Mouse (Mus musculus) heart, postnatal 0 days (tissue): ENCODE results near the gene Actr5. TPM values are rescaled to one million over a fixed set of nuclear protein-coding genes. Genes with fewer than 3 reads are reported as not detected.

Experiments used
- ATAC-seq: fragments of 200-750 bp; cut with Nextera tagmentation; 2 replicates; pipeline ENCODE4 v1.8.0; 2017; ENCODE audit warnings: low read depth, moderate number of reproducible peaks, moderate library complexity; ENCODE audit not compliant: insufficient read depth
- DNase-seq: peaks from one replicate; pipeline ENCODE4 v3.0.0-alpha.2; 2016; ENCODE audit warnings: low spot score
- H3K27ac ChIP-seq: fragments of 300-500 bp; sonication (generic); 2 replicates; pipeline ENCODE4 v1.5.1; 2014; ENCODE audit warnings: low read depth, mild to moderate bottlenecking
- H3K27me3 ChIP-seq: fragments of 300-500 bp; sonication (generic); 2 replicates; pipeline ENCODE4 v1.6.1; 2014; ENCODE audit warnings: low read length, mixed read lengths; ENCODE audit not compliant: control insufficient read depth, insufficient read depth
- H3K36me3 ChIP-seq: fragments of 300-500 bp; sonication (generic); replicated peaks from 2 replicates; pipeline ENCODE4 v1.6.1; 2014; ENCODE audit warnings: low read length, mixed read lengths; ENCODE audit not compliant: control insufficient read depth, insufficient read depth
- H3K4me1 ChIP-seq: fragments of 300-500 bp; sonication (generic); 2 replicates; pipeline ENCODE4 v1.6.1; 2014; ENCODE audit warnings: antibody characterized with exemption; ENCODE audit not compliant: control insufficient read depth, insufficient read depth
- H3K4me2 ChIP-seq: fragments of 300-500 bp; sonication (generic); 2 replicates; pipeline ENCODE4 v1.6.1; 2014; ENCODE audit warnings: low read depth, mild to moderate bottlenecking, low read length, moderate library complexity
- H3K4me3 ChIP-seq: fragments of 300-500 bp; sonication (generic); 2 replicates; pipeline ENCODE4 v1.5.1; 2014; ENCODE audit warnings: low read depth, low read length
- H3K9ac ChIP-seq: fragments of 300-500 bp; sonication (generic); replicated peaks from 2 replicates; pipeline ENCODE4 v1.6.1; 2014; ENCODE audit warnings: low read depth, low read length, mixed read lengths
- H3K9me3 ChIP-seq: fragments of 300-500 bp; sonication (generic); replicated peaks from 2 replicates; pipeline ENCODE4 v1.6.1; 2016; ENCODE audit warnings: low read length; ENCODE audit not compliant: control insufficient read depth
- CTCF ChIP-seq: IDR thresholded peaks from 2 replicates; pipeline ENCODE4 v1.5.1; 2016; ENCODE audit warnings: antibody characterized with exemption, control low read depth, low read depth
- EP300 ChIP-seq: IDR thresholded peaks from 2 replicates; pipeline ENCODE4 v1.6.1; 2016; ENCODE audit warnings: antibody characterized with exemption, low read depth
- WGBS: fragments of 180-500 bp; shearing (Covaris S2); extraction: QIAGEN DNeasy Blood & Tissue Kit; methylation state at CpG from one replicate; pipeline ENCODE4 v1.1.7; 2014; 5-methylcytosine and 5-hydroxymethylcytosine counted together
- polyA plus RNA-seq: library from polyadenylated mRNA; unstranded; fragments of >200 nt; fragmentation: Nextera tagmentation; extraction: Ambion mirVana; gene quantifications from 2 replicates; pipeline ENCODE4 v1.2.1, GENCODE M21; 2015
- total RNA-seq: library from RNA; depleted of rRNA; stranded (reverse); fragments of >200 nt; gene quantifications from 2 replicates; pipeline ENCODE4 v1.2.3, GENCODE M21; 2014; ENCODE audit warnings: low replicate concordance

The Actr5 gene
- total and polyA plus RNA-seq, 2 experiments from 2014 or later: 3.8 to 10.8 TPM

DNA sequence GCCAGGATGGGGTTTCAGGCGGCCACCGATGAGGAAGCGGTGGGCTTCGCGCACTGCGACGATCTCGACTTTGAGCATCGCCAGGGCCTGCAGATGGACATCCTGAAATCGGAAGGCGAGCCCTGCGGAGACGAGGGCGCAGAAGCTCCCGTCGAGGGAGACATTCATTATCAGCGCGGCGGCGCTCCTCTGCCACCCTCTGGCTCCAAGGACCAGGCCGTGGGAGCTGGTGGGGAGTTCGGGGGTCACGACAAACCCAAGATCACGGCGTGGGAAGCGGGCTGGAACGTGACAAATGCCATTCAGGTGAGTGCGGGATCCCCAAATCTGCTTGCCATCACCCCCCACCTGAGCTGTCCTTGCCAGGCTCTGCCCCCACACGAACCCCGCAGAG lies 13.4 kb upstream of the Actr5 start:
- H3K4me2 ChIP-seq: no peak overlapping the region
- H3K36me3 ChIP-seq: no peaks in the 10 kb centered on the region
- H3K27me3 ChIP-seq: peaks cover 100% of the 10 kb centered on the region
- no peaks in the 10 kb centered on the region for H3K4me1 ChIP-seq
- DNase-seq (no peak), ATAC-seq (no peak)
- 1% methylated on average over 30 of the region's 30 CpGs for WGBS
- H3K27ac ChIP-seq: no peak overlapping the region
- no peak overlapping the region for H3K9ac ChIP-seq
- H3K9me3 ChIP-seq: no peaks in the 10 kb centered on the region
- 0 out of 2 replicates have a peak overlapping the region, but pooled peaks have one; percentile 6 for H3K4me3 ChIP-seq
- TF ChIP-seq EP300 (no peak), CTCF (no peak)

DNA sequence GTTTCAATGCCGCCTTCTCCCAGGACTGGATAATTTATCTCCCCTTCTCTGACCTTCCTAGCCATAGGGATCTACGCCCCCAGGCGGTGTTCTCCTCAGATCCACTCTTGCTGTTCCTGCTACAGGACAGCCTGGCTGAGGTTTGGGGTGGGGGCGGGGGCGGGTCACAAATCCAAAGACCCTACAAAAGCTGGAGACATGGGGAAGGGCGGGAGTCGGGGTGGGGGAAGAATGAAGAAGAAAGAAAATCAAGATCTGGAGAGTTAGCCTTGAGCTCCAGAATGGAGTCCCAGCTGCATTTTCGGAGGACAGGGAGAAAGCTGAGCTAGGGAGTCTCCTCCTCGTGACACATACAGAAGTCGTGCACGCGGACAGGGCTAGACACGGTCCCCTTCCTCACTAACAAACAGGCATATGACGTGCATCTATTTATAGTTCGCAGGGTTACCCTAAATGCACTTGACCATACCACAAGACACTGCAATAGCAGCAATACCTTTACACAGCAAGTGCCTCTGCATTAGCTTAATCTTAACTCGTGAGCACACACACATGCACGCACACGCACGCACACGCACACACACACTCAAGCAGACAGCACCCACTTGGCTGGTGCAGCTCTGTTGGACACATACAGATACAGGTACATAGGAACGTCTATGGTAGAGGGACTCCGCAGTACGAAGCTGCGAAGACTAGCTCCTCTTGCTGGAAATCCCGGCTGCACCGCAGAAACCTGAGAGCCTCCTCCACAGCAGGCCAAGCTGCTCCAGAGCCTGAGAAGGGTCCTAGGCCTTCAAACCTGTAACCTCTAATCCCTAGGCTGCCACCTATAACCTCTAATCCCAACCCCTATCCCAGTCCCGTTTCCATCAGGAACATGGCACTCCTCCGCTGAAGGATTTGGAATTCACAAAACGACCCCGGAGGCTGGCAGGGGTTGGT lies 12.7 kb upstream of the Actr5 start:
- Histone ChIP-seq H3K9me3 (no peaks in the 10 kb centered on the region), H3K36me3 (no peaks in the 10 kb centered on the region), H3K27ac (no peak overlapping the region), H3K4me1 (no peaks in the 10 kb centered on the region), H3K4me2 (no peak overlapping the region), H3K27me3 (peaks cover 100% of the 10 kb centered on the region), H3K9ac (no peak overlapping the region), H3K4me3 (no peak overlapping the region)
- ATAC-seq (no peak), DNase-seq (no peak)
- TF ChIP-seq EP300: no peak
- TF ChIP-seq CTCF: no peak
- WGBS: 5% methylated on average over 30 of the region's 30 CpGs

DNA sequence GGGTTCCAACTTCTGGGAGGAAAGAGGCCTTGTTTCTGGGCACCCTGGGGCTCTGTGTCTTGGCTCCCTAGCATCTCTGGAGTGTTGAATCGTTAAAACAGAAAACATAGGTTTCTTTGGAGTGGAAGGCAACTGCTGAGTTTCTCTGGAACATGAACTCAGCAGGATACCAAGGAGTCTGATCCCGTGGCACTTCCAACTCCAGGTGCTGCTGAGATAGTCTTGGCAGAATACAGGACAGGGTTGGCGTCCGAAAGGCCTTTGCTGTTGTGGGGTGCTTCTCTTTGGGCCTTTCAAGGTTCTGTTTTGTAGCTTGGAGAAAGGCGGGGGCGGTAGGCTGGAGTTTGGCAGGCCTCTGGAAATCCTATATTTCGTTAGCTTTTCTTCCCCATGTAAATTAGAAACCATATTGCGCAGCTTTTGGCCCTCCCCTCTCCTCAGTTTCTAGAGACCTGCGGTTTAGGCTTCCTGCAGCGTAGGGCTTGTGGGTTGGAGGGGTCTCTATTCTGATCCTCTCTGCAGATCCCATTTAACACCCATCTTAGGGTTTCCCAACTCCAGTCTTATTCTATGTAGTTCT lies 11.9 kb upstream of the Actr5 start:
- ATAC-seq: no peak
- Histone ChIP-seq H3K9ac (no peak overlapping the region), H3K9me3 (no peaks in the 10 kb centered on the region), H3K4me2 (no peak overlapping the region), H3K27ac (no peak overlapping the region), H3K4me3 (no peak overlapping the region), H3K36me3 (no peaks in the 10 kb centered on the region), H3K27me3 (peaks cover 100% of the 10 kb centered on the region), H3K4me1 (no peaks in the 10 kb centered on the region)
- WGBS: 11% methylated on average over 10 of the region's 10 CpGs
- no peak for DNase-seq
- TF ChIP-seq EP300 (no peak), CTCF (no peak)

DNA sequence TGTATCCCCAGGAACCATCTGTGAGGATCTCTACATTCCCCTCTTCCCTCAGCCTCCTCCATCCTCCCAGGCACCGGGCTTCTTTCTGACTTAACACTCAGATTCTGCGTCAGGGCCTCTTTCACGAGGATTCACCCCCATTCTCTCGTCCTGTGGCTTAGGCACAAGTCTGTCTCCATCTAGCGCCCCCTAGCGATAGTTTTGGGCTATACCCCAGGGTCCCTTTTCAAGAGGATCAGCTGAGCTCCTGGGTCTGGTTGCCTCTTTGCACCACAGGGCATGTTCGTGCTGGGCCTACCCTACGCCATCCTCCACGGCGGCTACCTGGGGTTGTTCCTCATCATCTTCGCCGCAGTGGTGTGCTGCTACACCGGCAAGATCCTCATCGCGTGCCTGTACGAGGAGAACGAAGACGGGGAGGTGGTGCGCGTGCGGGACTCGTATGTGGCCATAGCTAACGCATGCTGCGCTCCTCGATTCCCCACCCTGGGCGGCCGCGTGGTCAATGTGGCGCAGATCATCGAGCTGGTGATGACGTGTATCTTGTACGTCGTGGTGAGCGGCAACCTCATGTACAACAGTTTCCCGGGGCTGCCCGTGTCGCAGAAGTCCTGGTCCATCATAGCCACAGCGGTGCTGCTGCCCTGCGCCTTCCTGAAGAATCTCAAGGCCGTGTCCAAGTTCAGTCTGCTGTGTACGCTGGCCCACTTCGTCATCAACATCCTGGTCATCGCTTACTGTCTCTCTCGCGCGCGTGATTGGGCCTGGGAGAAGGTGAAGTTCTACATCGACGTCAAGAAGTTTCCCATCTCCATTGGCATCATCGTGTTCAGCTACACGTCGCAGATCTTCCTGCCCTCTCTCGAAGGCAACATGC lies 10.9 kb upstream of the Actr5 start:
- ATAC-seq: no peak
- Histone ChIP-seq H3K9ac (no peak overlapping the region), H3K9me3 (no peaks in the 10 kb centered on the region), H3K27ac (no peak overlapping the region), H3K4me2 (no peak overlapping the region), H3K4me3 (no peak overlapping the region), H3K36me3 (no peaks in the 10 kb centered on the region), H3K27me3 (peaks cover 99% of the 10 kb centered on the region), H3K4me1 (no peaks in the 10 kb centered on the region)
- whole genome bisulfite sequencing: 4% methylated on average over 53 of the region's 53 CpGs
- peak; percentile 23 for TF ChIP-seq CTCF
- TF ChIP-seq EP300: no peak
- DNase-seq: no peak

DNA sequence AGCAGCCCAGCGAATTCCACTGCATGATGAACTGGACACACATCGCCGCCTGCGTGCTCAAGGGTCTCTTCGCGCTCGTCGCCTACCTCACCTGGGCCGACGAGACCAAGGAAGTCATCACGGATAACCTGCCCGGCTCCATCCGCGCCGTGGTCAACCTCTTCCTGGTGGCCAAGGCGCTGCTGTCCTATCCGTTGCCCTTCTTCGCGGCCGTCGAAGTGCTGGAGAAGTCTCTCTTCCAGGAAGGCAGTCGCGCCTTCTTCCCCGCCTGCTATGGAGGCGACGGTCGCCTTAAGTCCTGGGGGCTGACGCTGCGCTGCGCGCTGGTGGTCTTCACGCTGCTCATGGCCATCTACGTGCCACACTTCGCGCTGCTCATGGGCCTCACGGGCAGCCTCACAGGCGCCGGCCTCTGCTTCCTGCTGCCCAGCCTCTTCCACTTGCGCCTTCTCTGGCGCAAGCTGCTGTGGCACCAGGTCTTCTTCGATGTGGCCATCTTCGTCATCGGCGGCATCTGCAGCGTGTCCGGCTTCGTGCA lies 10.2 kb upstream of the Actr5 start:
- H3K9ac ChIP-seq: no peak overlapping the region
- H3K27ac ChIP-seq: no peak overlapping the region
- H3K4me2 ChIP-seq: 0 out of 2 replicates have a peak overlapping the region, but pooled peaks have one; percentile 8
- DNase-seq: no peak
- H3K9me3 ChIP-seq: no peaks in the 10 kb centered on the region
- H3K4me1 ChIP-seq: no peaks in the 10 kb centered on the region
- WGBS: 3% methylated on average over 47 of the region's 47 CpGs
- no peaks in the 10 kb centered on the region for H3K36me3 ChIP-seq
- ATAC-seq: no peak
- H3K27me3 ChIP-seq: peaks cover 99% of the 10 kb centered on the region
- 0 out of 2 replicates have a peak overlapping the region, but pooled peaks have one; percentile 2 for H3K4me3 ChIP-seq
- TF ChIP-seq EP300 (no peak), CTCF (no peak)
